Mouse (Mus musculus): ENCODE measurements at regions not wholly inside any gene's neighbourhood (a gene's known extent, or its start where the extent isn't known, plus 50 kb on each side); places are given as distances from the start of the nearest gene placed in this dataset.

GRCm38 (mm10) chr3:40480258-40480951, 50.7 kb upstream of the Intu start:
- no peak overlapping the region for H3K4me3 ChIP-seq (replicated peaks in 1 of 3; ENCODE audit: low read depth in 2 of 3, low read length in 2 of 3, poor library complexity in 1 of 3)

More at GRCm38 (mm10) chr3:40480258-40480951, 50.7 kb upstream of the Intu start:
- Histone ChIP-seq H3K79me2 (replicated peaks; ENCODE audit: control insufficient read depth, extremely low read depth, insufficient read depth, poor library complexity, severe bottlenecking) (no peaks in the 10 kb centered on the region), H3K36me3 (replicated peaks in 1 of 2; ENCODE audit: control insufficient read depth in 1 of 2, insufficient read depth in 1 of 2, low read length in 1 of 2) (no peaks in the 10 kb centered on the region), H3K27ac (ENCODE audit: insufficient read depth, low read depth) (no peak overlapping the region), H3K27me3 (replicated peaks) (no peaks in the 10 kb centered on the region), H3K4me1 (ENCODE audit: control insufficient read depth in 1 of 2, insufficient read depth in 2 of 2) (peaks cover 6 to 17% of the 10 kb centered on the region in 2 experiments; a peak in 3 of 4 replicates), H3K9me3 (replicated peaks; ENCODE audit: low read length) (no peaks in the 10 kb centered on the region), H3K9ac (ENCODE audit: insufficient read depth, low read depth) (no peak overlapping the region), H3K4me2 (ENCODE audit: insufficient read depth, low read depth, poor library complexity, severe bottlenecking) (peak overlapping the region; percentile 21)
- no peak for TF ChIP-seq RAD21 (IDR thresholded peaks at IDR 0.05; ENCODE audit: low read depth, low read length)
- no peak for TF ChIP-seq MXI1 (IDR thresholded peaks at IDR 0.05; ENCODE audit: low read depth, low read length)
- TF ChIP-seq CHD1 (IDR thresholded peaks at IDR 0.05; ENCODE audit: low read depth, low read length), result no peak
- peak; percentile 68 for TF ChIP-seq ZNF384 (IDR thresholded peaks at IDR 0.05; ENCODE audit: low read depth, low read length)
- TF ChIP-seq EP300 (IDR thresholded peaks at IDR 0.05; ENCODE audit: low read length), result 0 out of 2 replicates have a peak, but pooled peaks have one; percentile 55
- TF ChIP-seq MAZ (IDR thresholded peaks at IDR 0.05; ENCODE audit: low read depth, low read length), result 0 out of 2 replicates have a peak, but pooled peaks have one; percentile 44
- no peak for TF ChIP-seq PAX5 (IDR thresholded peaks at IDR 0.05; ENCODE audit: low read length)
- no peak for TF ChIP-seq JUN (IDR thresholded peaks at IDR 0.05; ENCODE audit: insufficient read depth, low read depth, low read length)
- TF ChIP-seq CTCF (conservative IDR thresholded peaks at IDR 0.05 in 1 of 2, IDR thresholded peaks at IDR 0.05 in 1 of 2; ENCODE audit: low read depth in 2 of 2, low read length in 2 of 2), result no peak
- TF ChIP-seq SIN3A (IDR thresholded peaks at IDR 0.05; ENCODE audit: low read length), result no peak
- TF ChIP-seq BHLHE40 (IDR thresholded peaks at IDR 0.05; ENCODE audit: low read depth, low read length), result 0 out of 2 replicates have a peak, but pooled peaks have one; percentile 30
- no peak for TF ChIP-seq CHD2 (IDR thresholded peaks at IDR 0.05; ENCODE audit: low read length)
- TF ChIP-seq GABPA (IDR thresholded peaks at IDR 0.05; ENCODE audit: insufficient replicate concordance, low read depth, low read length), result no peak
- no peak for TF ChIP-seq RCOR1 (conservative IDR thresholded peaks at IDR 0.05; ENCODE audit: low read depth, low read length)
- no peak for TF ChIP-seq TBP (conservative IDR thresholded peaks at IDR 0.05; ENCODE audit: low read depth, low read length)
- TF ChIP-seq SMC3 (IDR thresholded peaks at IDR 0.05; ENCODE audit: low read depth, low read length), result no peak
- TF ChIP-seq MAX (IDR thresholded peaks at IDR 0.05; ENCODE audit: low read length), result 0 out of 2 replicates have a peak, but pooled peaks have one; percentile 21
- TF ChIP-seq ETS1 (conservative IDR thresholded peaks at IDR 0.05; ENCODE audit: low read depth, low read length), result 0 out of 2 replicates have a peak, but pooled peaks have one; percentile 22
- DNase-seq (ENCODE audit: extremely low read depth), result peak; percentile 39
- in situ Hi-C loops (cut with MboI; ENCODE audit: low pct_ligation_motif_present, low pct_unique_long_range_greater_than_20kb, low sequenced_read_pairs) (no loop called here), dilution Hi-C loops (cut with MboI; ENCODE audit: extremely low pct_ligation_motif_present, extremely low pct_unique_long_range_greater_than_20kb, low sequenced_read_pairs) (no loop called here)
